Mouse (Mus musculus): ENCODE data around the gene Nfxl1. TPM values are rescaled to one million over a fixed set of nuclear protein-coding genes. Genes with fewer than 3 reads are reported as not detected.
"Not testable (repeated sequence)": the region's sequence is repeated elsewhere in the genome, so short reads cannot be mapped to it uniquely, and the experiment has no call there.

Nfxl1 gene
- 21.2 and 21.7 TPM in 2 replicates for polyA plus RNA-seq (2016; fragmentation: Nextera tagmentation; extraction: Ambion mirVana)

DNA sequence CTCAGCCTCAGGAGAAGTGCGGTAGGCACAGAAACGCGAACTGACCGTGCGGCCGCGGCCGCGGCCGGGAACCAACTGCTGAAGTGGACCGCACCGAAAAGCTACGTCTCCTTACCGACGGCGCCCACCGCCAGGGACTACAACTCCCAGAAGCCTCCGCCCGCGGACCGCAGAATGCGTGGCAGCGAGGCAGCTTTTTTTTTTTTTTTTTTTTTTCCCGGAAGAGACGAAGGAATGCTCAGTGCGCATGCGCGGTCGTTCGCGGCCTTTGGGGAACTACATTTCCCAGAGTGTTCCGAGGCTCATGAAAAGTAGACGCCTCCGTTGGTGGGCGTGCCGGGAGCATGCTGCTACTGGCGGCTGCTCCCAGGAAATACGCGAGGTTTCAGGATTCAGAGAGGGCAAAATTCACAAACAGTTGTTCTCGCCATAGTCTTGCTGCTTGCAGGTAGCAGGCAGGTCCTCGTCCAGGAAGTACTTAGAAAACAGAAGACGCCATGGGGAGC is at the start of gene Nfxl1:
Nfxl1 (minus strand) TSS at position 141 of the 506 bp plus-strand sequence.
- no peaks in the 10 kb centered on the region for H3K27me3 ChIP-seq (ENCODE audit: low read depth, poor library complexity, severe bottlenecking)
- peak within 1 kb of the TSS; percentile 96 for H3K4me3 ChIP-seq
- H3K4me1 ChIP-seq, result peaks cover 12% of the 10 kb centered on the region
- WGBS, result under 1% methylated on average over 42 of the region's 42 CpGs
- DNase-seq (ENCODE audit: low spot score), result peak; percentile 96
- no peaks in the 10 kb centered on the region for H3K9me3 ChIP-seq (replicated peaks)
- peak within 1 kb of the TSS; percentile 91 for H3K27ac ChIP-seq
- peaks cover 15% of the 10 kb centered on the region for H3K36me3 ChIP-seq

DNA sequence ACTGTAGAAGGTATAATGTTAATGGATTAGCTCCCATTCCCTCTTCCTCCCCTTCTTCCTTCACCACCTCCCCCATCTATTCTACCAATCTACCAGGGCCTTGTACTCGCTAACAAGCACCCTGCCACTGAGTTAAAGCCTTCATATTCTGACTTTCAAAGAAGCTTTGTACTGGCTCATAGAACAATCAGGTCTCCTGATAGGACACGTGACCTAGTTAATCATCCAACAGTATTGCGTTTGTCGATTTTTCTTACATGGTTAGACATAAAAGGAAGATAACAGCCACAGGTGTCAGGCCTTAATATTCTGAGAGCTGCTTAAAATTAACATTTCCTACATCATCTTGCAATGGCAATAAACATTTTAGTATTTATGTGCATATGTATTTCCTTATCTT is 43.7 kb upstream of the Nfxl1 start:
- Histone ChIP-seq H3K4me3 (no peak overlapping the region), H3K9me3 (replicated peaks) (no peaks in the 10 kb centered on the region), H3K27ac (no peak overlapping the region), H3K27me3 (ENCODE audit: low read depth, poor library complexity, severe bottlenecking) (no peaks in the 10 kb centered on the region), H3K36me3 (no peaks in the 10 kb centered on the region), H3K4me1 (no peaks in the 10 kb centered on the region)
- no peak for DNase-seq (ENCODE audit: low spot score)
- WGBS, result 94% methylated on average over 4 of the region's 4 CpGs

DNA sequence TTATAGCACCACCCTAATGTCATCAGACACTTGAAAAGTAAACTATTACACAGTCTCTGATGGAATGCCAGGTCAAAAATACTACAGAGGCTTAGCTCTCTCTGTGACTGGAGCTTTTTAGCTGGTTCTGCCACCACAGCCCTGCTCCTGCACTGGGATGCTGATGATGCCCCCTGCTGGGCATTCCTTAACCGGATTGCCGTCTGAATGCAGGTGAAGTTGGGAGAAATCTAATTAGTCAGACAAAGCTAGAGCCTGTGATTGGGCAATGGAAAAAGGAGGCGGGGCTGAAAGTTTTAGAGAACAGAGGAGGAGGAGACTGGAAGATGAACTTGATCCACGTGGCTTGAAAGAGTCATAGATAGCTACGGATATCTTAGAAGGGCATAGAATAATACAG is 41.5 kb upstream of the Nfxl1 start:
- DNase-seq (ENCODE audit: low spot score), result peak; percentile 60
- H3K4me1 ChIP-seq, result no peaks in the 10 kb centered on the region
- WGBS, result 12% methylated on average over 5 of the region's 5 CpGs
- no peak overlapping the region for H3K27ac ChIP-seq
- H3K36me3 ChIP-seq, result no peaks in the 10 kb centered on the region
- H3K27me3 ChIP-seq (ENCODE audit: low read depth, poor library complexity, severe bottlenecking), result no peaks in the 10 kb centered on the region
- H3K9me3 ChIP-seq (replicated peaks), result no peaks in the 10 kb centered on the region
- no peak overlapping the region for H3K4me3 ChIP-seq

DNA sequence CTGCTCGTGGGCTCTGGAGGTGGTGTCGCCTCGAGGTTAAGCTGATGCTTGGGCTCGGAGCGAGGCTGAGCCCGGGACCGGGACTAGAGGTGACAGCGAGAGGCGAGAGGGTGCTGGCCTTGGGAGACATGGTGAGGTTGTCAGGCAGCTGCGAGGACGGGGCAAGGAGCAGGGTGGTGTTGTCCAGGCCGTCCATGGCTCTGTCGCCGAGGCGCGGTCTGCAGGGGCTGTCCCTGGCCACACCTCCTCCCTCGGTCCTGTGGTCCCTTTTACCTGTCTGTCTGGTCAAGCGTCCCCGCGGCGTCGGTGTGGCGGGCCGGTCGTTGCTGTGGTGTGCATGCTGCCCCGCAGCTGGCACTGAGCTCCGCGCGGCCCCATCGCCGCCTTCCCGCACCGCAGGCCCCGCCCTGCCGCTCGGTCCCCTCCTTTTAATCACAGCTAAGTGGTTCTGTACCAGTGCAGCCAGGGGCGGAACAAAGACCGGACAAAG is 27.8 kb upstream of the Nfxl1 start, which contains the start of gene Gm5868:
Gm5868 (minus strand) TSS at position 360 of the 490 bp plus-strand sequence.
- peaks cover 32% of the 10 kb centered on the region for H3K27me3 ChIP-seq (ENCODE audit: low read depth, poor library complexity, severe bottlenecking)
- H3K4me3 ChIP-seq, result peak within 1 kb of the TSS; percentile 50
- DNase-seq (ENCODE audit: low spot score), result peak; percentile 54
- no peaks in the 10 kb centered on the region for H3K36me3 ChIP-seq
- H3K9me3 ChIP-seq (replicated peaks), result no peaks in the 10 kb centered on the region
- WGBS, result 3% methylated on average over 38 of the region's 38 CpGs
- H3K27ac ChIP-seq, result no peak within 1 kb of the TSS
- peaks cover 8% of the 10 kb centered on the region for H3K4me1 ChIP-seq

DNA sequence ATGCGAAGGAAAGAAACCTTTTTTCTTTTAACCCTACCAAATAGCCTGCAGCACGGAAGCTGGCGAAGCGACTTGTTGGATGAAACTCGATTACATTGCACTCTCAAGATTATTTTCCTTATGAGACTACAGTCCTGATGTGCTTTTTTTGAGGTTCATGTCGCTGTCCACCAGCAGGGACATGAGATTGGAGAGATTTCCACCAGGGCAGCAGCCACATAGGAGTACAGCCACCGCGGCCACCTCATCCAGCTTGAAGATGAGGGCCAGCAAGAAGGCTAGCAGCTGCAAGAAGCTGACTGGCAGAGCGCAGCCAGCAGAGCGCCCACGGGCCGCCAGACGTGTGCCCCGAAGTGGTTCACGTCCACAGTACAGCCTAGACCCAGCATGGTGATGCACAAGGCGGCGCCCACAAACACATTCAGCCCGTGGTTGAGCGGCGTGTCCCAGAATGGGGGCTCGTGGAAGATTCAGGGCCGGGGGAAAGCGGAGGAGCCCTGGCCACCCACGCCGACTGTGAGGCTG is 27.2 kb upstream of the Nfxl1 start:
- not testable (repeated sequence) for H3K4me1 ChIP-seq; H3K9me3 ChIP-seq (replicated peaks); H3K36me3 ChIP-seq; H3K27ac ChIP-seq
- H3K27me3 ChIP-seq (ENCODE audit: low read depth, poor library complexity, severe bottlenecking), result peaks cover 37% of the 10 kb centered on the region
- H3K4me3 ChIP-seq, result peak overlapping the region; percentile 50
- DNase-seq (ENCODE audit: low spot score), result peak; percentile 34
- WGBS, result 53% methylated on average over 25 of the region's 25 CpGs

DNA sequence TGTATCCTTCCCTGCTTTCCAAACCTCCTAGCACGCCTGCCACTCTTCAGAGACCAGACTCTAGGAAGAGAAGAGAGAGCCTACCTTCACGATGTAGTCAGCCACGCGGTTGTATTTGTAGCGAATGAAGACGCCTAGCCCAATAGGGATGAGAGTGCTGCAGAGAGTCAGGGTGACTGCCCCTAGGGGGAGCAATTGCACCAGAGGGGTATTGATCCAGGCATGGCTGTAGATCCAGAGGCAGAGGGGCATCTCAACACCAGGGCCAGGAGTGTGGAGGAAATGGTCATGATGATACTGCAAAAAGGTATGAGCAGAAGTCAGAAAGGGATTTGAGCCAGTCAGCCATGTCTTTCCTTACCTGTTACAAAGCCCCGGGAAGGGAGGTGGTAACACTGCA is 26.6 kb upstream of the Nfxl1 start:
- not testable (repeated sequence) for DNase-seq (ENCODE audit: low spot score); H3K36me3 ChIP-seq; H3K27ac ChIP-seq; H3K4me1 ChIP-seq; H3K4me3 ChIP-seq; H3K9me3 ChIP-seq (replicated peaks)
- H3K27me3 ChIP-seq (ENCODE audit: low read depth, poor library complexity, severe bottlenecking), result peaks cover 44% of the 10 kb centered on the region
- 54% methylated on average over 7 of the region's 7 CpGs for WGBS

DNA sequence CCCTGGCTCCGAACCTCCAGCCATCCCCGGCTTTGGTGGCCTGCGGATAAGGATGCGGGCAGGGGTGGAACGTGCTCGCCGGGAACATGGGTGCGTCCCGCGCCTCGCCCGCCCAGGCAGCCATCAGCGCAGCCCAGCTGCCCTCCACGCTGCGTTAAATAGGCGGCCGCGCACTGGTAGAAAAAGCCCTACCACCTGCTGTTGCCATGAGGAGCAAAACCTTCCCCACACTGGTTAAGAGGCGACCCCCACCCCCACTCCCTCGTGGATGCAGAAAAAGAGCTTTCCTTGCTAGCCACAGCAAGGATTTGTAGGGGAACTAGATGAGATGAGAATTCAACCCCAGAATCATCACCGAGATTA is 21.5 kb upstream of the Nfxl1 start, which contains the start of gene Zar1:
Zar1 (minus strand) TSS at position 285 of the 363 bp plus-strand sequence.
- Histone ChIP-seq H3K27ac (peak within 1 kb of the TSS; percentile 56), H3K27me3 (ENCODE audit: low read depth, poor library complexity, severe bottlenecking) (peaks cover 48% of the 10 kb centered on the region), H3K4me3 (peak within 1 kb of the TSS; percentile 55)
- H3K9me3 ChIP-seq (replicated peaks); H3K36me3 ChIP-seq; H3K4me1 ChIP-seq: not testable (repeated sequence)
- 9% methylated on average over 17 of the region's 21 CpGs for WGBS
- peak; percentile 35 for DNase-seq (ENCODE audit: low spot score)

DNA sequence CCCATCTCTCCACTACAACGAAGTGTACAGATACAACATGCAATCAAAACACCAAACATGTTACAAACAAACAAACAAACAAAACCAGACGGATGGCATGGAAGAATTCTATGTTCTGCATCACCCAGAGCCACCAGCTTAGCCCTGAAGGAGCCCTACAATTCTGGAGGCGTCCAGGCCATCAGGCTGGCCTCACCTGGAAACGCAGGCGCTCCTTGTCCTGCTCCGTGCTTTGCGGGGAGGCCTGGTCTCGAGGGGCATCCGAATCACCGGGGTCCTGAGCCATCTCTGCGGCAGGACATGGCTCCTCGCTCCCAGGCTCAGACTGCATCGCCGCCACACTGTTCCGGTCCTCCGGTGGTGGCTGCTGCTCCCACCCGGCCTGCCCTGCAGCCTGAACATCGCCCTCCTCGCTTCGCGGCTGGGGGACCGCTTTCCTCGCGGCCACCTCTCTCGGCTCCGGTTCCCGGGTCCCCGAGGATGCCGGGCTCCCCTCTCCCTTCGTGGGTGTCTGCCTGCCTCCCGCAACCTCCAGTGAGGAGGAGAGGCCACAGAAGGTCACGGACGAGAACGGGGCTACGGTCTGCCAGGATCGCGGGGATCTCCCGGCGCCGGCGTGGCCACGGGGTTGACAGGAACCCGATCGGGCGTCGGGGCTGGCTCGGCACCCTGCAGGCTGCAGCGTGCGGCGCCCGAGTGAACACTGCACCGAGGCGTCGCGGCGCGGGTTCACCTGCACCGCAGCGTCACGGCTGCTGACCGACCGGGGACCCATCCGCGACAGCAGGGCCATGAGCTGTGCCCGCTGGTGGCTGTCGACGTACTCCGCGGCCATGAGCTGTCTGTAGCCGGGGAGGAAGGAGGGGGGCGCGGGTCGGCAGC is 20.8 kb upstream of the Nfxl1 start:
- H3K9me3 ChIP-seq (replicated peaks); H3K36me3 ChIP-seq; H3K4me1 ChIP-seq: not testable (repeated sequence)
- Histone ChIP-seq H3K27ac (peak overlapping the region; percentile 56), H3K4me3 (peak overlapping the region; percentile 55), H3K27me3 (ENCODE audit: low read depth, poor library complexity, severe bottlenecking) (peaks cover 44% of the 10 kb centered on the region)
- DNase-seq (ENCODE audit: low spot score), result peak; percentile 67
- 6% methylated on average over 65 of the region's 73 CpGs for WGBS

DNA sequence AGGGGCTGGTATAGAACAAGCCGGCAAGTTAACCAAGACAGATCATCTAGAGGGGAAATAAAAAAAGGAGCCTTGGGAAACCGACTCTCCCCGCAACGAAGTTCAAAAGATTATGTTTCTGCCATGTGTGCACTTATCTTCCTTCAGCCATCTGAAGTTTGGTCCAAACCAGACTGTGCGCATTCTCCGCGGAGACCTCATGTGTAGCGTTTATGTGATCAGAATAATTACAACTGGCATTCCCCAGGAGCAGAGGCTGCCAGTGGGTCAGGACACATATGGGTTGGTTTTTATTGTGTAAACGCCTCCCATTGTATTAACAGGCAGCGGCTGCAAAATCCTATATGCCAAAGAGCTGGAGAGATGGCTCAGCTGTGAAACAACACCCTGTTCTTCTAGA is 20.1 kb upstream of the Nfxl1 start:
- H3K27me3 ChIP-seq (ENCODE audit: low read depth, poor library complexity, severe bottlenecking), result peaks cover 44% of the 10 kb centered on the region
- peak; percentile 42 for DNase-seq (ENCODE audit: low spot score)

DNA sequence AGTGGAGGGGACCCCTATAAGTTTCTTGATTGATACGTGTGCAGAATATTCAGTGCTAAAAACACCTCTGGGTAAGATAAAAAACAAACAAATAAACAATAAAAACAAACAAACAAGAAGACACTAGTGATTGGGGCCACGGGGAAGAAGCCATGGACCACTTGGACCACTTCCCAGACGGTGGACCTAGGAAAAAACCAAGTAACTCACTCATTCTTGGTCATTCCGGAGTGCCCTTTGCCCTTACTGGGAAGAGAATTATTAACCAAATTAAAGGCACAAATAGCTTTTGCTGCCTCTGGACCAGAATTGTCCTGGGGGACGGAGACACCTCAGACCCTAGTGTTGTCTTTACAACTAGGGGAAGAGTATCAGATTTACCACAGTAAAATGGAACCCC is 6.1 kb upstream of the Nfxl1 start:
- Histone ChIP-seq H3K4me3 (no peak overlapping the region), H3K4me1 (no peaks in the 10 kb centered on the region), H3K36me3 (no peaks in the 10 kb centered on the region), H3K27ac (no peak overlapping the region), H3K27me3 (ENCODE audit: low read depth, poor library complexity, severe bottlenecking) (no peaks in the 10 kb centered on the region), H3K9me3 (replicated peaks) (no peaks in the 10 kb centered on the region)
- no peak for DNase-seq (ENCODE audit: low spot score)
- WGBS, result 88% methylated on average over 5 of the region's 5 CpGs

More for the DNA sequence above, 20.1 kb upstream of the Nfxl1 start:
- not testable (repeated sequence) for H3K27ac ChIP-seq; H3K4me1 ChIP-seq; H3K9me3 ChIP-seq (replicated peaks); H3K4me3 ChIP-seq; H3K36me3 ChIP-seq
- 63% methylated on average over 10 of the region's 10 CpGs for WGBS

DNA sequence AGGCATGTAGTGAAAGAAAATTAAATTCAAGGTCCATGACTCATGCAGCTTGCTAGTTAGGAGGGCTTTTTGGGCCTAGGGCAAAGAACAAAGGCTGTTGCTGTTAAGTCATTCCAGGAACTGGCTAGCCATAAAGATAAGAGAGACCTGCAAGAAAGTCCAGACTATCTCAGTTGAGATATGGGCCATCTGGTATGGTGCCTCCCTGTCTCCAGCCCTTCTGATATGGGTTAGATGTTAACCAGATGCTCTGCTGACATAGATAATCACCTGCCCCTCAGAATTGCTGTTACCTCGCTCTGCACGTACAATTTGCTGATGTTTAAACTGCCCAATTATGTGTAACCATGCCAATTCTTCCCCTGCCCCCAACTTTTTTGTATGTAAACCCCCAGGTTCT is 3.7 kb upstream of the Nfxl1 start:
- not testable (repeated sequence) for H3K9me3 ChIP-seq (replicated peaks); H3K4me3 ChIP-seq; H3K27me3 ChIP-seq (ENCODE audit: low read depth, poor library complexity, severe bottlenecking); H3K4me1 ChIP-seq; DNase-seq (ENCODE audit: low spot score); H3K36me3 ChIP-seq; H3K27ac ChIP-seq
- WGBS, result 76% methylated on average over 2 of the region's 2 CpGs

DNA sequence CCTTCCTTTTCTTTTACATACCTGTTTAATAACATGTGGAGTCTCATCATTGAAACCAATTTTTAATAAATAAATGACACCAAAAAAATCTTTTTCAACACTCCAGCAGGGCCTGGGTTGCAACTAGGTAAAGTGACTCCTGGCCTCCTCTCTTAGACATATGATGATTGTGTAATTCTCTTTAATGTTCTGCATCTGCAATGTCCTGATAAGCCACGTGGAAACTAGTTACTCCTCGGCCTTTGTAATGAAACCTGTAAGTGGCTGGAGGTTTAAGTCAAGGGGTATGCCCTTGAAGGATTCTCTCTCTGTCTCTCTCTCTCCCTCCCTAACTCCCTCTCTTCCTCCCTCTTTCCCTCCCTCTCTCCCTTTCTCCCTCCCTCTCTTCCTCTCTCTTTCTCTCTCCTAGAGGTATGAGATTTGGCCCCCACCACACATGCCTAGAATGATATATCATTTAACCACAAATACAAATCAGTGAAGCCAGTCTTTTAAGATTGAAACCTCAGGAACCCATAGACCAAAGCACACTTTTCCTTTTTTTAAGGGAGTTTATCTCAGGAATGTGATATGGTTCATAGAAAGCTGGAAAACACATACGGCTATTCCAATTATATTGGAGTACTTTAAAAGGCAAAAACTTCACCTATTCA is 1.6 kb upstream of the Nfxl1 start:
- WGBS, result 78% methylated on average over 3 of the region's 3 CpGs
- no peak overlapping the region for H3K4me3 ChIP-seq
- no peaks in the 10 kb centered on the region for H3K9me3 ChIP-seq (replicated peaks)

More for the DNA sequence above, 1.6 kb upstream of the Nfxl1 start:
- H3K4me1 ChIP-seq, result peaks cover 12% of the 10 kb centered on the region
- DNase-seq (ENCODE audit: low spot score), result no peak
- H3K27ac ChIP-seq, result no peak overlapping the region
- H3K27me3 ChIP-seq (ENCODE audit: low read depth, poor library complexity, severe bottlenecking), result no peaks in the 10 kb centered on the region
- H3K36me3 ChIP-seq, result peaks cover under 1% of the 10 kb centered on the region; the same call in 1 of the 2 replicates

All from limb, embryonic 10.5 days (tissue).